Mouse (Mus musculus): ENCODE measurements at regions not wholly inside any gene's neighbourhood (a gene's known extent, or its start where the extent isn't known, plus 50 kb on each side); places are given as distances from the start of the nearest gene placed in this dataset.
A peak's percentile ranks its signal among the peaks of the same experiment; 100 is the strongest.

GRCm38 (mm10) chr12:56144359-56144758 lies 201.3 kb downstream of the Mbip start:
- no peaks in the 10 kb centered on the region for H3K36me3 ChIP-seq (ENCODE audit: control insufficient read depth, insufficient read depth, low read length)
- 15% methylated on average over 1 of the region's 1 CpGs for WGBS
- H3K4me2 ChIP-seq (replicated peaks; ENCODE audit: low read depth), result no peak overlapping the region
- H3K4me1 ChIP-seq (replicated peaks; ENCODE audit: control insufficient read depth, insufficient read depth), result no peaks in the 10 kb centered on the region
- no peak overlapping the region for H3K27ac ChIP-seq (replicated peaks)
- no peaks in the 10 kb centered on the region for H3K27me3 ChIP-seq (ENCODE audit: control insufficient read depth, insufficient read depth, low read length)
- TF ChIP-seq CTCF (IDR thresholded peaks at IDR 0.05; ENCODE audit: low read depth) (no peak), EP300 (optimal IDR thresholded peaks at IDR 0.05) (no peak)
- no peak overlapping the region for H3K4me3 ChIP-seq (ENCODE audit: low read depth, low read length)
- peak; percentile 99 for ATAC-seq (ENCODE audit: low FRiP score, low TSS enrichment)
- no peaks in the 10 kb centered on the region for H3K9me3 ChIP-seq (ENCODE audit: control insufficient read depth, low read length)
- H3K9ac ChIP-seq (ENCODE audit: low read length), result no peak overlapping the region
- no peak for DNase-seq (ENCODE audit: low spot score)

GRCm38 (mm10) chr12:56143789-56144188 lies 201.9 kb downstream of the Mbip start:
- Histone ChIP-seq H3K27ac (replicated peaks) (no peak overlapping the region), H3K27me3 (ENCODE audit: control insufficient read depth, insufficient read depth, low read length) (no peaks in the 10 kb centered on the region), H3K4me3 (ENCODE audit: low read depth, low read length) (no peak overlapping the region), H3K9ac (ENCODE audit: low read length) (no peak overlapping the region), H3K4me2 (replicated peaks; ENCODE audit: low read depth) (no peak overlapping the region), H3K9me3 (ENCODE audit: control insufficient read depth, low read length) (no peaks in the 10 kb centered on the region), H3K4me1 (replicated peaks; ENCODE audit: control insufficient read depth, insufficient read depth) (no peaks in the 10 kb centered on the region), H3K36me3 (ENCODE audit: control insufficient read depth, insufficient read depth, low read length) (no peaks in the 10 kb centered on the region)
- ATAC-seq (ENCODE audit: low FRiP score, low TSS enrichment) (no peak), DNase-seq (ENCODE audit: low spot score) (no peak)
- WGBS, result 68% methylated on average over 2 of the region's 2 CpGs
- TF ChIP-seq EP300 (optimal IDR thresholded peaks at IDR 0.05) (no peak), CTCF (IDR thresholded peaks at IDR 0.05; ENCODE audit: low read depth) (no peak)

- Histone ChIP-seq H3K4me2 (replicated peaks; ENCODE audit: low read depth) (no peak overlapping the region), H3K4me3 (ENCODE audit: low read depth, low read length) (no peak overlapping the region), H3K27me3 (ENCODE audit: control insufficient read depth, insufficient read depth, low read length) (no peaks in the 10 kb centered on the region), H3K36me3 (ENCODE audit: control insufficient read depth, insufficient read depth, low read length) (no peaks in the 10 kb centered on the region), H3K9me3 (ENCODE audit: control insufficient read depth, low read length) (no peaks in the 10 kb centered on the region), H3K4me1 (replicated peaks; ENCODE audit: control insufficient read depth, insufficient read depth) (no peaks in the 10 kb centered on the region), H3K9ac (ENCODE audit: low read length) (no peak overlapping the region), H3K27ac (replicated peaks) (no peak overlapping the region)
- ATAC-seq (ENCODE audit: low FRiP score, low TSS enrichment) (no peak), DNase-seq (ENCODE audit: low spot score) (no peak)
- 88% methylated on average over 4 of the region's 4 CpGs for WGBS
- TF ChIP-seq EP300 (optimal IDR thresholded peaks at IDR 0.05) (no peak), CTCF (IDR thresholded peaks at IDR 0.05; ENCODE audit: low read depth) (no peak)
Observed at GRCm38 (mm10) chr12:56114446-56114845, 231.2 kb downstream of the Mbip start.

- no peak for TF ChIP-seq CTCF (IDR thresholded peaks at IDR 0.05; ENCODE audit: low read depth)
- no peak for TF ChIP-seq EP300 (optimal IDR thresholded peaks at IDR 0.05)
- no peak for DNase-seq (ENCODE audit: low spot score)
- no peak overlapping the region for H3K27ac ChIP-seq (replicated peaks)
- no peaks in the 10 kb centered on the region for H3K9me3 ChIP-seq (ENCODE audit: control insufficient read depth, low read length)
- no peak overlapping the region for H3K4me2 ChIP-seq (replicated peaks; ENCODE audit: low read depth)
- H3K4me1 ChIP-seq (replicated peaks; ENCODE audit: control insufficient read depth, insufficient read depth), result no peaks in the 10 kb centered on the region
- H3K36me3 ChIP-seq (ENCODE audit: control insufficient read depth, insufficient read depth, low read length), result no peaks in the 10 kb centered on the region
- H3K27me3 ChIP-seq (ENCODE audit: control insufficient read depth, insufficient read depth, low read length), result no peaks in the 10 kb centered on the region
- ATAC-seq (ENCODE audit: low FRiP score, low TSS enrichment), result no peak
- H3K9ac ChIP-seq (ENCODE audit: low read length), result no peak overlapping the region
- no peak overlapping the region for H3K4me3 ChIP-seq (ENCODE audit: low read depth, low read length)
Observed at GRCm38 (mm10) chr12:56081406-56081805, 245.3 kb downstream of the Brms1l start.

- ATAC-seq (ENCODE audit: low FRiP score, low TSS enrichment) (no peak), DNase-seq (ENCODE audit: low spot score) (no peak)
- no peaks in the 10 kb centered on the region for H3K9me3 ChIP-seq (ENCODE audit: control insufficient read depth, low read length)
- H3K27ac ChIP-seq (replicated peaks), result no peak overlapping the region
- no peaks in the 10 kb centered on the region; the same call in 1 of the 2 replicates for H3K27me3 ChIP-seq (ENCODE audit: control insufficient read depth, insufficient read depth, low read length)
- no peaks in the 10 kb centered on the region for H3K4me1 ChIP-seq (replicated peaks; ENCODE audit: control insufficient read depth, insufficient read depth)
- WGBS, result 83% methylated on average over 7 of the region's 7 CpGs
- TF ChIP-seq EP300 (optimal IDR thresholded peaks at IDR 0.05) (no peak), CTCF (IDR thresholded peaks at IDR 0.05; ENCODE audit: low read depth) (no peak)
- H3K9ac ChIP-seq (ENCODE audit: low read length), result no peak overlapping the region
- H3K36me3 ChIP-seq (ENCODE audit: control insufficient read depth, insufficient read depth, low read length), result no peaks in the 10 kb centered on the region
- H3K4me3 ChIP-seq (ENCODE audit: low read depth, low read length), result no peak overlapping the region
- no peak overlapping the region for H3K4me2 ChIP-seq (replicated peaks; ENCODE audit: low read depth)
Observed at GRCm38 (mm10) chr12:56064183-56064582, 228.1 kb downstream of the Brms1l start.

- no peaks in the 10 kb centered on the region for H3K9me3 ChIP-seq (ENCODE audit: control insufficient read depth, low read length)
- DNase-seq (ENCODE audit: low spot score) (no peak), ATAC-seq (ENCODE audit: low FRiP score, low TSS enrichment) (no peak)
- H3K4me2 ChIP-seq (replicated peaks; ENCODE audit: low read depth), result no peak overlapping the region
- H3K27me3 ChIP-seq (ENCODE audit: control insufficient read depth, insufficient read depth, low read length), result no peaks in the 10 kb centered on the region; the same call in 1 of the 2 replicates
- no peak overlapping the region for H3K27ac ChIP-seq (replicated peaks)
- no peak overlapping the region for H3K9ac ChIP-seq (ENCODE audit: low read length)
- WGBS, result 63% methylated on average over 10 of the region's 10 CpGs
- no peak for TF ChIP-seq EP300 (optimal IDR thresholded peaks at IDR 0.05)
- no peak for TF ChIP-seq CTCF (IDR thresholded peaks at IDR 0.05; ENCODE audit: low read depth)
- H3K4me1 ChIP-seq (replicated peaks; ENCODE audit: control insufficient read depth, insufficient read depth), result no peaks in the 10 kb centered on the region
- H3K36me3 ChIP-seq (ENCODE audit: control insufficient read depth, insufficient read depth, low read length), result no peaks in the 10 kb centered on the region
- no peak overlapping the region for H3K4me3 ChIP-seq (ENCODE audit: low read depth, low read length)
Observed at GRCm38 (mm10) chr12:56058876-56059275, 222.8 kb downstream of the Brms1l start.

All from stomach, postnatal 0 days (tissue).